Mouse (Mus musculus) gastrocnemius, postnatal 4 days (tissue): ENCODE results near the gene Birc5. TPM values are rescaled to one million over a fixed set of nuclear protein-coding genes. Genes with fewer than 3 reads are reported as not detected.
A peak's percentile ranks its signal among the peaks of the same experiment; 100 is the strongest.
"Not testable (repeated sequence)": the region's sequence is repeated elsewhere in the genome, so short reads cannot be mapped to it uniquely, and the experiment has no call there.

ENCODE experiments used
- DNase-seq, 2 experiments: peaks; one replicate each; pipeline ENCODE4 v3.0.0; 2021 to 2022; ENCODE audit warnings: low spot score in 2 of 2, mixed read lengths in 2 of 2
- long read RNA-seq, 2 experiments: library from polyadenylated mRNA; stranded (forward); transcript quantifications; one replicate each; pipeline ENCODE4 v2.0.0; 2021
- total RNA-seq, 2 experiments: library from RNA; stranded (reverse); gene quantifications; 2 replicates each; pipeline ENCODE4 v1.2.3; 2021

Birc5 gene
- total RNA-seq = 10 to 100 TPM; 23.2 to 25.2 TPM
- long read RNA-seq, experiment 1, transcript Birc5-201 (4 exons, 947 nt) = major isoform, 30 of 34 reads
- long read RNA-seq, experiment 1, partial matches to known transcripts = 0 of 34 reads
- long read RNA-seq, experiment 1, other reads (novel, unspliced or antisense) = 2 of 34 reads
- long read RNA-seq, experiment 2, transcript Birc5-201 (4 exons, 947 nt) = major isoform, 27 of 35 reads
- long read RNA-seq, experiment 2, partial matches to known transcripts = 1 of 35 reads
- long read RNA-seq, experiment 2, other reads (novel, unspliced or antisense) = 7 of 35 reads

GRCm38 (mm10) chr11:117848985-117849671, at the start of gene Birc5:
TSS of gene Birc5 (plus strand) at chr11:117849251.
- DNase-seq = peak; percentile 94 to 96

DNA sequence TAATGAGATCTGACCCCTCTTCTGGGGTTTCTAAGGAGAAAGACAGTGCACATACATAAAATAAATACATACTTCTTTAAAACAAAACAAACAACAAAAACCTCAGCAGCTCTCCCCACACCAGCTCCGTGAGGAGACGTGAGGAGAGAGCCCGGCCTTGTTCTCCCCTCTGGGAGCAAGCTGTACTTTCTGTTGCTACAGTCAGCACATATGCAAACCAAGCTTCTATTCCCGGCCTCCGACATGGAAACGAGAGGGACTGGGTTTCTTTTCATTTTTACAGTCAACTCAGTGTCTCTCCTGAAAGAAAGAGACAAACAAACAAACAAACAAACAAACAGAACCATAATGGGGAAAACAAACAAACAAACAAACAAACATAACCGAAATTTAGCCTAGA, 49.0 kb upstream of the Birc5 start:
- no peak for DNase-seq

DNA sequence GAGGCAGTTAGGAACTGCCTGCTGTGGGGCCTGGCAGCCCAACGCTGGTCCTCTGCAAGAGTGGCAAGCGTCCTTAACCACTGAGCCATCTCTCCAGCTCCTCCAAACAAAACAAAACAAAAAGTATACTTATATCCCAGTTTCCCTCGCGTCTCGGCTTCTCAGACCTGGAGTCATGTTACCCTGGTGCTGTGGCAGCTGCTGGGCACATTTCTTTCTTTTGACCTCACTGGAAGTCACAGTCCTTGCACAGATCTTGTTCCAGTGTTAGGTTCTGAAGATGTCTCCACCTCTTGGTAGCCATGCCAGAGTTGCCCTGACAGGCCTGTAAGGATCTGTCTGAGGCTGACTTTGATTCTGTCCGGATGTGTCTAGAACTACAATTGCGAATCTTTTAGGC, 47.4 kb upstream of the Birc5 start:
- no peak for DNase-seq

GRCm38 (mm10) chr11:117803166-117803688, 45.8 kb upstream of the Birc5 start:
- no peak for DNase-seq

GRCm38 (mm10) chr11:117806781-117807180, 42.3 kb upstream of the Birc5 start:
- no peak for DNase-seq

DNA sequence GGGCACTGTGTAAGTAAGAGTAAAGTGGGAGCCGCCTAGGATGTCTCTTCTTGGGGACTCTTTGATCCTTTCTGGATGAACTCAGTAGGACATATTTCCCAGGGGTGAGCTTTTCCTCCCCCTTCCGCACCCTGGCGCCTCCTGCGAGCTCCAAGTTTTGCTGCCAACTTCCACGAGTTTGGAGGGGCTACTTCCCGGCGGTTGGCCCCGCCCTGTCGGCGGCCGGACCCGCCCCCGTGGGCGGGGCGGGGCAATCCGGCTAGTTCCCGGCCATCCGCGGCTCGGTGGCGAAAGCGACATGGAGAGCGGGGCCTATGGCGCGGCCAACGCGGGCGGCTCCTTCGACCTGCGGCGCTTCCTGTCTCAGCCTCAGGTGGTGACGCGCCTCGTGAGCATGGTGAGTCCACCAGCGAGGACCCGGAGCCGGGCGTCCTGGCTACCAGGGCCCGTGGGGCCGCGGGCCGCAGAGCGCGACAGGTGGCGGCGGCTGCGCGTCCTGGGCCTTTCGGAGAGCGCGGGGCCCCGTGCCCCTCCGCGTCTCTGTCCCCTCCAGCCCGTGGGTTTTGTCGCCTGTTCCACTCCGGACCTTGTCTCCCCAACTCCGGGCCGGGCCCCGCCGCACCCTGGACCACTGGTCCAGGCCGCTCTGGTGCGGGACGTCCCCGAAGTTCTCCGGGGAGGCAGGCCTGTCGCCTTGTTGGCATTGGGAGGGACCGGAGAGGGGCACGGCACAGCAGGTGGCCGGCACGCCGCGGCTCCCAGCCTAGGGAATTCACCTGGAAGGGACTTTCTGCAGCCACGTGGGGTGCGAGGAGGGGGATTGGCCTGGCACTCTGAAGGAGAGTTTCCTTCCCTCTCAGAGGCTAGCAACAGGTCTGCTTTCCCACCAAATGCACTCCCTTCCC, 39.4 kb upstream of the Birc5 start, which contains the start of the genes Gm20708 and Syngr2:
Gene Gm20708 (plus strand): TSS at position 262 of the 905 bp plus-strand sequence.
Gene Syngr2 (plus strand): TSS at position 262 of the 905 bp plus-strand sequence.
- peak in 1 of 2 experiments; percentile 75 for DNase-seq

GRCm38 (mm10) chr11:117810401-117811046, 38.5 kb upstream of the Birc5 start:
- DNase-seq = peak; percentile 65 to 89

- DNase-seq = no peak
These were observed 35.2 kb upstream of the Birc5 start for GRCm38 (mm10) chr11:117813867-117814266.

GRCm38 (mm10) chr11:117814704-117815366, 34.2 kb upstream of the Birc5 start:
- no peak for DNase-seq

- not testable (repeated sequence) for DNase-seq
These were observed 33.2 kb upstream of the Birc5 start for GRCm38 (mm10) chr11:117815850-117816249.

DNA sequence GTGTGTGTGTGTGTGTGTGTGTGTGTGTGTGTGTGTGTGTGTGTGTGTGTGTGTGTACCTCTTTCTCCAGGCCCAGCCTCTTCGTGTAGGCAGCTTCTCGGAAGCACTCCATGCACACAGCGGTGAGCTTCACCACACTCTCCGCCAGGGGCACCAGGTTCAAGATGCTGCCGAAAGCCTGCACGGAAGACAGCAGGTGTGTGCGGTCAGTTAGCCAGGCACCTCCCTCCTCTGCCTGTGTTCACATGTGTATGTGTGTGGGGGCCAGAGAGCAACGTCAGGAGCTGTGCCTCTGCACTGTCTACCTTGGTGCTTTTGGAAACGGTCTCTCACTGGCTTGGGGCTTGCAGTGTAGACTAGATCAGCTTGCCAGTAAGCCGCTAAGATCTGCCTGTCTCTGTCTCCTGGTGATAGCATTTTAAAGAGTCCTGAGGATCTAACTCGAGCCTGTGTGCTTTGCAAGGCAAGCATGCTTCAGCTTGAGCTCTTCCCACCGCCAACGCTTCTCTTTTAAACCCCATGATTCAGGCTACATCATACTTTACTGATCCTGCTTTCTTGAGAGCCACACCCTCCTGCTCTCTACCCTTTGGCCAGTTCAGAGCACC, 32.6 kb upstream of the Birc5 start:
- DNase-seq = no peak

DNA sequence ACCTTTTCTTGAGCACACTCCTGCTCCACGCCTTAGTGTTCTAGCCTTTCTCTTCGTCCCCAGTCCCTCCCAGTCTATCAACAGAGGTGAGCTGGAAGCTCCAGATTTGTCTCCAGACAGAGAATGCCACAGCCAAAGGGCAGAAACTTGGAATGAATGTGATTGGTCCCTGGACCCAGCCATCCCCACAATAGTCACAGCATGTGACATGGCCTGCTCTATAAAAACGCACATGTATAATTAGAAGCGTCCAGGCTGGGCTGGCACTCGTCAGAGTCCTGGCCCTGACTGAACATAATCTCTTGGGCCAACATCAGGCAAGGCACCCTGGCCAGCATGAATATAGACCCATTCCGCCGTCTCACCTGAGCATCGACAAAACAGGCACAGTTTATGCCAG, 30.0 kb upstream of the Birc5 start:
- DNase-seq = no peak

DNA sequence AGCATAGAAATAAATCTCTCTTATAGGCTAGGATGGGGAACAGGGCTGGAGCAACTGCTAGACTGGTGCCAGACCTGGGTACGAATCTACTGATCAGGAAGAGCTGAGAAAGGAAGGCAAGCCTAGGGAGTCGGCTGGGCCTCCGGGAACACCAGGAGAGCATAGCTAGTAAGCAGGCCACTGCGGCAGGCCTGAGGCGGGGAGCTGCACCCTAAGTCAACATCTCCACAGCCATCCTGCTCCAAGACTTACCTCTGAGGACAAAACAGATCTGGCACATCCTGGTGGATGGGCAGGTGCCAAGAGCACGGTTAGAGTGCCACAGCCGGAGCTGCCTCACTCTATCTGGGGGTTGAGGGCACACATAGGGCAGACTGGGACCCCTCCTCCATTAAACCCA, 28.9 kb upstream of the Birc5 start:
- DNase-seq = no peak

DNA sequence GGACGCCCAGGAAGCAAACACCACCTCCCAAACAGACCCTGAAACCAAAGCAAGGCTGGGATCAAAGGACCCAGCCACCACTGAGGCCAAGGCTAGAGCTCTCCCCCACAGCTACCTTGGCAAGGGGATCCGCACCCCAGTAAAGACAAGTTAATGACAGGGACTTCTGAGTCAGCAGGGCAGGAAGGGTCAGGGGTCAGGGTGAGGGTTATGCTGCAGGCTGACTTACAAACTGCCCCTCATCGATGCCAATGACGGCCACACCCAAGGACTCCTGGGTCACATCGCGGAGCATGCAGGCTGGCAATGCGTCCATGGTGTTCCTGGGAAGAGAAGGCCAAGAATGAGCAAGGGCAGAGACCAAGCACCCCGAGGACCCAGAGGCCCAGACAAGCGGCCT, 27.2 kb upstream of the Birc5 start:
- no peak for DNase-seq

DNA sequence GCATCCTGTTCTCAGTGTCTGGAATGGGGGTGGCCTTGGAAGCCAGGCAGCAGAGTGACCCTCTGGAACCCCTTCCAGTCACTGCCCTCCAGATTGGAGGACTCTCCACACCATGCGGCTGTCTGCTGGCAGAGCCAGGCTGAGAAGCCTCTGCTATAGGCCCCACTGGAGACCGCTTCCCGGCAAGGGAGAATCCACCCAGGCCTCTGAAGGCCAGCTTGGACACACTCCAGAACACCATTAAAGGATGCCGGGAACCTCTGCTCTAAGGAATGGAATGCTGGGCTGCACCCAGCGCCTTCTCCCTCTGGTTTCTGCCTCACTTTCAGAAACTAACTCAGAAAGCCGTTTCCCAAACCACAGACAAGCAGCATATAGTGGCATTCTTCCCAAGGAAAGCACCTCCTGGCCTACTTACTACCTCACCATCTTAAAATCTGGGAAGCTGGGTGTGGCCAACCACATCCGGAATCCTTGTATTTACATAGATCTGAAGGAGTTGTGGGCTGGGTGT, 26.3 kb upstream of the Birc5 start:
- DNase-seq = peak in 1 of 2 experiments; percentile 48

GRCm38 (mm10) chr11:117823411-117823810, 25.6 kb upstream of the Birc5 start:
- DNase-seq = no peak

- DNase-seq = peak; percentile 58 to 76
These were observed 24.7 kb upstream of the Birc5 start for GRCm38 (mm10) chr11:117824060-117824969.

GRCm38 (mm10) chr11:117825333-117826101, 23.5 kb upstream of the Birc5 start, which contains the start of the genes Afmid and Tk1:
TSS of gene Afmid (plus strand) at chr11:117825924.
TSS of gene Tk1 (minus strand) at chr11:117826092.
- DNase-seq = peak; percentile 61 to 79
